Mouse (Mus musculus) adipocyte (in vitro differentiated cells): ENCODE measurements at regions not wholly inside any gene's neighbourhood (a gene's known extent, or its start where the extent isn't known, plus 50 kb on each side); places are given as distances from the start of the nearest gene placed in this dataset.

ENCODE experiments used
- DNase-seq: peaks from one replicate; pipeline ENCODE4 v3.0.0-alpha.2; 2016; ENCODE audit warnings: low spot score

GRCm38 (mm10) chr1:187413881-187414280, 194.7 kb upstream of the Esrrg start:
- no peak for DNase-seq

- DNase-seq: no peak
Observed at GRCm38 (mm10) chr1:187418186-187419140, 190.1 kb upstream of the Esrrg start.

- DNase-seq: no peak
Observed at GRCm38 (mm10) chr1:187428536-187429215, 179.9 kb upstream of the Esrrg start.

DNA sequence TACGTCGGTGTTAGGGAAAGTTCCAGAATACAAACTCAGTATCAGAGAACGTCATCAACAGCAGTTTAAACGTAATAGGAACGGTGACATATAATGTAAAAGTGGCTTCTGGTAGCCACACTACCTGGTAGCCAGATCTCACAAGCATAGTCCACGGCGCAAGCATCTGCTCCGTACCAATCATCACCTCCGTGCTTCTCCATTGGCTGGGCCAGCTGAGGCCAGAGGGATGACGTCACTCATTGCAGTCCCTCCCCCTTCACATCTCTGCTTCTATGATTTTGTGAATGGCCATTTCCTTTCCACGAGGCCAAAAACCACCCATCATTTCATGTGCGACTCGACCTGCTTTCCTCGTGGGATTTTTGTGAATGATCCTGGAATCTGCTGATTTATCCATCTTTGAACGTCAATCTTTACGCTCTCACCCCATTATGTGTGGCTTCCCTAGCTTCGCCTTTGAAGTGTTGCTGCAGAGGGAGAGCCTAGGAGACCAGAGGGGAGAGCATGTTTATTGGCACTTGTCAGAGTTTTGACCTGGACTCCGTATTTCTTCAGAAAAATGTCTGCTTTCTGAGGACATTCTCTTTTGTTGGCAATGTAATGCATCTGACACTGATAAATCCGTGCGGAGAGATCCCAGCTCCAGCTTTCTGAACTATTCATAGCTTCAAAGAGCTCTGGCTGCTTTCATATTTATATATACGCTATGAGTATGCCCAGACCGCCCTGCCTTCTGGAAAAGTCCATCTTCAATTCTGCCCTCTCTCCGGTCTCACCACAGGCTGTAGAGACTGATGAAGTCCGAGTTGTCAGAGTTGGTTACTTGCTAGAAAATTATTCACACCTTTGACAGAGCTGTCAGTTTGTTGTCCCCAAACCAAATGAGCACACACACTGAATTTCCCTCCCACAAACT, 174.6 kb upstream of the Esrrg start:
- DNase-seq: no peak

DNA sequence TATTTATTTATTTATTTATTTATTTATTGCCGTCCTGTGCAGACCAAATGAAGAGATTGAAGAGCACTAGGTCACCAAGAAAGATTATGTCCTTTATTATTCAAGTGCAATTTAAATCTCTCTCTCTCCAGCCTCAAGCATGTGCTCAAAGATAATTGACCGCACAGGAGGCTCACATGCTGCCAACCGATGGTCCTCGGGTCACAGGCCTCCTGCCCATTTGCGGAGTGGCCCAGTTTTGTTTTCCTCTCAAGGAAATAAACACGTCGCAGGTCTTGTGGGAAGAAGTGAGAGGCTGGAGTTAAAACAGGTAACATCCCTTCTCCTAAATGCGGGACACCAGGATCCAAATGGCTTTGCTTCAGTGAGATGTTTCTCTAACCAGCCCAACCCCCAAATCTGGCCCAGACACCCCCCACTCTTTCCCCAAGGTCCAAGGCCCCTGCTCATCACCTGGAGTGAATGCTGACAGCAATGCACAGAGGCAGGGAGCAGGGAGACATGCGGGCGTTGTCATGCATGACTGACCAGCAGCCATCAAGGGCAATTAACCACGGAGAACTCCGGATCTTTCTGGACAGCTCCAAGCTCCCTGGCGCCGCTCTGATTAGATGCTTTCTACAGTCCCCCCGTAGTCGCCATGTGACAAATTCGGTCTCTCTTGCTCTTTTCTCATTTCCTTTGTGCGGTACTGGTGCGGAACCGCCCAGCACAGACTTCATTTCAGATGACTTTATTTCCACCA, 169.2 kb upstream of the Esrrg start:
- DNase-seq: no peak

- DNase-seq: no peak
Observed at GRCm38 (mm10) chr1:187441668-187442193, 166.9 kb upstream of the Esrrg start.

DNA sequence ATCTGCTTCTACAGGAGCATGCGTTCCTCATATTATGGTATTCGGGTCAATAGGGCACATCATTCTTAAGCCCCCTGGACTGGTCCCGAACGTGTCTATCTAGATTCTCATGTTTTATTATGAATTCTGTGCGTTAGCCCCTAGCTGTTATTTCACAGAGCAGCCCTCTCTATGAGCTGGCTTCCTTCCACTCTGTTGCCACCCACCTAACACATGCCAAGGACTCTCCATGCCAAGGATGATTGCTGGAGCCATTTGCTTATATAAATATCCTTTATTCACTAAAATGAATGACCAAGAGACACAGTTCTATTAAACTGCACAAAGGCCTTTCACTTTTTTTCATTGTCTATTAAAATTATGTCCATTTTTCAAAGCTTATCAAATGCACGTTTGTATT, 162.1 kb upstream of the Esrrg start:
- DNase-seq: no peak

- DNase-seq: peak; percentile 78
Observed at GRCm38 (mm10) chr1:187448173-187448572, 160.4 kb upstream of the Esrrg start.

DNA sequence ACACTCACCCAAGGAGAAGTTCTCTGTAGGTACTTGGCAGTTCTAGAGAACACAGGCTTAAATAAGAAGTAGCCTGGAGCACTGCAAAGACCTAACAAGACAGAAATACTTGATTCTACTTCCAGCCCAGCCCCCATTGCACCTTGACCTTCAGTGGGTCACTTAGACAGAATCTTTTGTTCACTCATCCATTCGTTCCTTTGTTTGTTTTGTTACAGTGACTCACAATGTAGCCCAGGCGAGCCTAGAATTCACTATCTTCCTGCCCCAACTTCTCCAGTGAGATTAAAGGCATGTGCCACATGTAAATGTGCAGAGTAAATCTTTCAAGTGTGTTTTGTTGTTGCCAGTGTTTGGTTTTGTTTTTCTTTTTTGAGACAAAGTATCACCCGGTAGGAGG, 158.5 kb upstream of the Esrrg start:
- no peak for DNase-seq

- peak; percentile 59 for DNase-seq
Observed at GRCm38 (mm10) chr1:187452189-187452588, 156.4 kb upstream of the Esrrg start.

DNA sequence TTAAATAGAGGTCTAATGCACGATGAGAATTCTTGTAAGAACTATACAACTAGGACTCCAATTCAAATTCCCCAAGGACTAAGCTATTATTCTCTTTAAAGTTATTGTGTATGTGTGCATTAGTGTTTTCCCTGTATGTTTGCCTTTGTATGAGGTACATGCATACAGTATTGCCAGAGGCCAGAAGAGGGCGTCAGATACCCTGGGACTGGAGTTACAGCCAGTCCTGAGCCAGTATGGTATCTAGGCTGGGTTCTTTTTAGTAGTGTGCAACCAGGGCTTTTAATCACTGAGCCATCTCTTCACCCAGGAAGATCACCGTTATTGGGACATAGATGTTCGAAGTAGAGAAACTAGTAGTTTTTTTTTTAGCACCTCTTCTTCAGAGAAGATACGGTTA, 154.2 kb upstream of the Esrrg start:
- DNase-seq: no peak

- no peak for DNase-seq
Observed at GRCm38 (mm10) chr1:187484821-187485220, 123.8 kb upstream of the Esrrg start.

GRCm38 (mm10) chr1:187487948-187488690, 120.5 kb upstream of the Esrrg start:
- DNase-seq: peak; percentile 24

- no peak for DNase-seq
Observed at GRCm38 (mm10) chr1:187489452-187489851, 119.1 kb upstream of the Esrrg start.

GRCm38 (mm10) chr1:187505368-187505767, 103.2 kb upstream of the Esrrg start:
- DNase-seq: no peak

GRCm38 (mm10) chr1:187507217-187507616, 101.4 kb upstream of the Esrrg start:
- no peak for DNase-seq

DNA sequence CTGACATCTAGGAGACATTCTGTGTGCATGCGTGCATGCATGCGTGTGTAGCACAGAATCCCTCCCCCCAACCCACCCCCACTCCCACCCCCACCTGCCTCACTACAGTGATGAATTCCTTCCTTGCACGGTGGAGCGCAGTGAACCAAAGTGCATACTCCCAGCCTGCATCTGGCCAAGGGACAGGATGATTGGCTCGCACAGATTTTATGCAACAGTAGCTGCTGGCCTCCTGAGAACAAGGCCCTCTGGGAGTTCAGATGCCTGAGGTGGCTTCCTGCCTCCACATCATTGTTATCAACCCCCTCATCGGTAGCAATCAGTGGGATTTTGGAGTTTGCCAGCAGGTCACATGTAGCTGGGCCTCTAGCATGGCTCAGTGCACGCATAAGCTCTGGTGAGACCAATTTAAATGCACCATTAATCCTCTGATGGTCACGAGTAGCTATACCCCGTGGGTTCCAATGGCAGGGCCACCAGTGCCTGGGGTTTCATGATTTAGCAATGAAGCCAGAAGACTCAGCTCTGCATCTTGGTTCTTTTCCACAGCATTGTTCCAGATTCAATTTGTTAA, 77.2 kb upstream of the Esrrg start:
- DNase-seq: no peak

GRCm38 (mm10) chr1:187536263-187536662, 72.3 kb upstream of the Esrrg start:
- no peak for DNase-seq

- DNase-seq: no peak
Observed at GRCm38 (mm10) chr1:187556718-187557117, 51.9 kb upstream of the Esrrg start.
